Mouse (Mus musculus) spleen, adult 18-20 months (tissue): ENCODE data around the gene Dram1.

Experiments used
- DNase-seq, 2 experiments: peaks; one replicate each; pipeline ENCODE4 v3.0.0; 2022; ENCODE audit warnings: mixed read lengths in 2 of 2

Dram1 gene

GRCm38 (mm10) chr10:88281699-88282098 lies 97.2 kb downstream of the Dram1 start:
- no peak for DNase-seq

- DNase-seq = no peak
Observed at GRCm38 (mm10) chr10:88274045-88274444, 104.8 kb downstream of the Dram1 start.
